Mouse (Mus musculus) heart, postnatal 0 days (tissue): ENCODE measurements around the gene Khdc1b. TPM values are rescaled to one million over a fixed set of nuclear protein-coding genes. Genes with fewer than 3 reads are reported as not detected.

ENCODE experiments used
- ATAC-seq: fragments of 200-750 bp; cut with Nextera tagmentation; 2 replicates; pipeline ENCODE4 v1.8.0; 2017; ENCODE audit warnings: low read depth, moderate number of reproducible peaks, moderate library complexity; ENCODE audit not compliant: insufficient read depth
- DNase-seq: peaks from one replicate; pipeline ENCODE4 v3.0.0-alpha.2; 2016; ENCODE audit warnings: low spot score
- H3K27ac ChIP-seq: fragments of 300-500 bp; sonication (generic); 2 replicates; pipeline ENCODE4 v1.5.1; 2014; ENCODE audit warnings: low read depth, mild to moderate bottlenecking
- H3K27me3 ChIP-seq: fragments of 300-500 bp; sonication (generic); 2 replicates; pipeline ENCODE4 v1.6.1; 2014; ENCODE audit warnings: low read length, mixed read lengths; ENCODE audit not compliant: control insufficient read depth, insufficient read depth
- H3K36me3 ChIP-seq: fragments of 300-500 bp; sonication (generic); replicated peaks from 2 replicates; pipeline ENCODE4 v1.6.1; 2014; ENCODE audit warnings: low read length, mixed read lengths; ENCODE audit not compliant: control insufficient read depth, insufficient read depth
- H3K4me1 ChIP-seq: fragments of 300-500 bp; sonication (generic); 2 replicates; pipeline ENCODE4 v1.6.1; 2014; ENCODE audit warnings: antibody characterized with exemption; ENCODE audit not compliant: control insufficient read depth, insufficient read depth
- H3K4me2 ChIP-seq: fragments of 300-500 bp; sonication (generic); 2 replicates; pipeline ENCODE4 v1.6.1; 2014; ENCODE audit warnings: low read depth, mild to moderate bottlenecking, low read length, moderate library complexity
- H3K4me3 ChIP-seq: fragments of 300-500 bp; sonication (generic); 2 replicates; pipeline ENCODE4 v1.5.1; 2014; ENCODE audit warnings: low read depth, low read length
- H3K9ac ChIP-seq: fragments of 300-500 bp; sonication (generic); replicated peaks from 2 replicates; pipeline ENCODE4 v1.6.1; 2014; ENCODE audit warnings: low read depth, low read length, mixed read lengths
- H3K9me3 ChIP-seq: fragments of 300-500 bp; sonication (generic); replicated peaks from 2 replicates; pipeline ENCODE4 v1.6.1; 2016; ENCODE audit warnings: low read length; ENCODE audit not compliant: control insufficient read depth
- CTCF ChIP-seq: IDR thresholded peaks from 2 replicates; pipeline ENCODE4 v1.5.1; 2016; ENCODE audit warnings: antibody characterized with exemption, control low read depth, low read depth
- EP300 ChIP-seq: IDR thresholded peaks from 2 replicates; pipeline ENCODE4 v1.6.1; 2016; ENCODE audit warnings: antibody characterized with exemption, low read depth
- WGBS: fragments of 180-500 bp; shearing (Covaris S2); extraction: QIAGEN DNeasy Blood & Tissue Kit; methylation state at CpG from one replicate; pipeline ENCODE4 v1.1.7; 2014; 5-methylcytosine and 5-hydroxymethylcytosine counted together
- polyA plus RNA-seq: library from polyadenylated mRNA; unstranded; fragments of >200 nt; fragmentation: Nextera tagmentation; extraction: Ambion mirVana; gene quantifications from 2 replicates; pipeline ENCODE4 v1.2.1, GENCODE M21; 2015
- total RNA-seq: library from RNA; depleted of rRNA; stranded (reverse); fragments of >200 nt; gene quantifications from 2 replicates; pipeline ENCODE4 v1.2.3, GENCODE M21; 2014; ENCODE audit warnings: low replicate concordance; rRNA removed

Khdc1b gene
- total and polyA plus RNA-seq, 2 experiments from 2014 or later: not detected

DNA sequence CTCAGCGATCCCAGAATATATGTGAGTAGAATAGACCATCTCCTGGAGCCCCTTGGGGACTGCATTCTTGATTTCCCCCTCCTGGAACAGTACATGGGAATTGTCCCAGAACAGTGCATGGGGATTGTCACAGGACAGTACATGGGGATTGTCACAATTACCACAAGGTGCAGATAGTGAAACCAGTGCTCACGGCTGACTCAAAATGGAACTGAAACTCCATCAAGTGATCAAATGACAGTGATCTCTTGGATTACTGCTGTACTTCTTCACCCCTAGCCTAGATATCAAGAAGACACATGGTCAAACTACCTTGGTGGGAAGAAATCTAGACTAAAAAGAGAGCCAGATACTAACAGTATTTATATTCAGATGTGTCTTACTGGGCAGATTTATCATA is 42.3 kb downstream of the Khdc1b start:
- ATAC-seq (no peak), DNase-seq (no peak)
- Histone ChIP-seq H3K4me1 (no peaks in the 10 kb centered on the region), H3K9ac (no peak overlapping the region), H3K4me3 (no peak overlapping the region), H3K27me3 (no peaks in the 10 kb centered on the region), H3K4me2 (no peak overlapping the region), H3K27ac (no peak overlapping the region), H3K9me3 (no peaks in the 10 kb centered on the region), H3K36me3 (no peaks in the 10 kb centered on the region)
- 80% methylated on average over 2 of the region's 2 CpGs for WGBS
- no peak for TF ChIP-seq CTCF
- TF ChIP-seq EP300: no peak

DNA sequence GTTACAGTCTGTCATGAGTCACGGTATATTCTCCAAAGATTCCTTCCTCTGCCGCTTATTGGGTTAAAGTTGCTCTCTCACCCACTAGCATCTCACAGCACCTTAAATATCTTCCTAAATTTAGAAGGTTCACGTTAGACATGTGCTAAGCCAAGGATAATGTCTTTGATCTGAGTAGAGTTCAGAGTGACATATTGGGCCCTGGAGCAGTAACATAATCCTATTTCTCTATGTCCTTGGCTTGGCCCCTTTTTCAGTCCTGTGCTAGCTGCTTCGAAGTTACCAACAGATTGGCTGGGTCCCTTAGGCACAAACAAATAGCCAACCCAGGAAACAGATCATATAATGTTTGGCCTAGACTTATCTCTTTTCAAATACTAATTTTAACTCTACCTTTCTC is 44.7 kb downstream of the Khdc1b start:
- no peak overlapping the region for H3K9ac ChIP-seq
- no peak overlapping the region for H3K4me2 ChIP-seq
- H3K27ac ChIP-seq: no peak overlapping the region
- ATAC-seq: no peak
- H3K4me3 ChIP-seq: no peak overlapping the region
- H3K27me3 ChIP-seq: no peaks in the 10 kb centered on the region
- no peaks in the 10 kb centered on the region for H3K4me1 ChIP-seq
- WGBS: 73% methylated on average over 4 of the region's 4 CpGs
- no peaks in the 10 kb centered on the region for H3K9me3 ChIP-seq
- DNase-seq: no peak
- TF ChIP-seq EP300: no peak
- H3K36me3 ChIP-seq: no peaks in the 10 kb centered on the region

DNA sequence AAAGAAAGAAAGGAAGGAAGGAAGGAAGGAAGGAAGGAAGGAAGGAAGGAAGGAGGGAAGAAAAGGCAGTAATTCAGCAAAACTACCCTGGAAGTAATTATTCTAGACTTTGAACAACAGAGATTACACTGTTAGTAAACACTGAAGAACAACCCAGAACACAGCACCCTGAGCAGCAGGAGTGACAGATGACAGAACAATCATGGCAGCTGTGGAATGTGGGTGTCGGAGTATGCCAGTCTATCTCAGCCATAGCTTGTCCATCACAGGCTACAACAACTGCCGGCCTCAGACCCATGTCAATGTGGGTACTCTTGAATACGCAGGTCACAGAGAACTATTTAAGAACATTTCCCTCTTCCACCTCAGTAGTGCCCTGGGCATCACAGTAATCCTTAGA is 48.3 kb downstream of the Khdc1b start:
- ATAC-seq: no peak
- 75% methylated on average over 3 of the region's 3 CpGs for WGBS
- TF ChIP-seq EP300 (no peak), CTCF (no peak)

DNA sequence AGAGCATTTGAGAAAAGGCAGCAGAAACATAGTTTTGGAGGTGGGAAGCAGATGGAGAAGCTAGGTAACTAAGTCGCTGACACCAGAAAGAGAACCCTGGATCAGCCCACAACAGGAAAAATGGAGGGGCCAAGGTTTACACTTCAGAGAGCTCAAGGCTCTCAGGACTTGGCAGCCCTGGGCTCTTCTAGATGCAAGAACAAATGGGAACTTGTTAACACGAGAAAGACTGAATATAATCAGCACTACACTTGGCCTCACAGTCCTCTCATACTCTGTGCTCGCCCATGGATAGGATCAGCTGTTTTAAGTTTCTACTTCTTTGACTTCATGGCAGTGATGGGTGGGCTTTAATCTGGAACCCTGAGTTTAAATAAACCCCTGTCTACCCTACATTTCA is 51.5 kb downstream of the Khdc1b start:
- Histone ChIP-seq H3K9me3 (no peaks in the 10 kb centered on the region), H3K27me3 (no peaks in the 10 kb centered on the region), H3K36me3 (no peaks in the 10 kb centered on the region), H3K9ac (no peak overlapping the region), H3K4me3 (no peak overlapping the region), H3K4me1 (no peaks in the 10 kb centered on the region), H3K27ac (no peak overlapping the region), H3K4me2 (no peak overlapping the region)
- 45% methylated on average over 3 of the region's 3 CpGs for WGBS
- DNase-seq (no peak), ATAC-seq (no peak)
- no peak for TF ChIP-seq EP300
- TF ChIP-seq CTCF: no peak

More for the DNA sequence above, 48.3 kb downstream of the Khdc1b start:
- H3K4me3 ChIP-seq: no peak overlapping the region
- no peak for DNase-seq
- H3K36me3 ChIP-seq: no peaks in the 10 kb centered on the region
- H3K9ac ChIP-seq: no peak overlapping the region
- H3K27ac ChIP-seq: no peak overlapping the region
- no peaks in the 10 kb centered on the region for H3K4me1 ChIP-seq
- H3K27me3 ChIP-seq: no peaks in the 10 kb centered on the region
- H3K4me2 ChIP-seq: no peak overlapping the region
- H3K9me3 ChIP-seq: no peaks in the 10 kb centered on the region

Other genes starting within 250 kb of the Khdc1b start
- 1.5 and 10.4 TPM in 2 replicates for gene Tmem14a, start 165.0 kb upstream of the Khdc1b start, total RNA-seq
- 9.1 and 10.6 TPM in 2 replicates for gene Tmem14a, start 165.0 kb upstream of the Khdc1b start, polyA plus RNA-seq
- 0.34 and 1.3 TPM in 2 replicates for gene Gsta3, start 143.0 kb upstream of the Khdc1b start, total RNA-seq
- gene Gsta3, start 143.0 kb upstream of the Khdc1b start, polyA plus RNA-seq: 0.67 and 1.0 TPM in 2 replicates
- gene Khdc1a, start 33.9 kb upstream of the Khdc1b start, total RNA-seq: not detected in 2 replicates
- gene Khdc1a, start 33.9 kb upstream of the Khdc1b start, polyA plus RNA-seq: not detected in 2 replicates
- not detected in 2 replicates for gene Khdc1c, start 15.2 kb upstream of the Khdc1b start, total RNA-seq
- gene Khdc1c, start 15.2 kb upstream of the Khdc1b start, polyA plus RNA-seq: not detected in 2 replicates